ENCODE assay signal across 19 mouse cellular contexts in genomic region chr10:9912395-9912794, GRCm38 (mm10).
"Had no signal": no experiment of that assay in that cellular context is flagged by ENCODE, and none has a peak within 500 bp of the region (broad histone marks: within the 10 kb centered on the region; RNA-seq: fewer than 3 reads in every experiment).

No protein-coding gene starts in this region.

- H3K27me3 ChIP-seq: liver, embryonic 13.5 days; midbrain, embryonic 12.5 days; neural tube, embryonic 13.5 days; stomach, embryonic 15.5 days had no signal

- H3K27ac ChIP-seq: kidney, postnatal 0 days; layer of hippocampus, adult 2 months; left cerebral cortex, adult 2 months; liver, embryonic 13.5 days; midbrain, embryonic 12.5 days; neural tube, embryonic 13.5 days; stomach, embryonic 15.5 days had no signal

- H3K9me3 ChIP-seq: liver, embryonic 13.5 days; midbrain, embryonic 12.5 days; neural tube, embryonic 13.5 days; stomach, embryonic 15.5 days had no signal

- H3K4me1 ChIP-seq: liver, embryonic 13.5 days; midbrain, embryonic 12.5 days; neural tube, embryonic 13.5 days; stomach, embryonic 15.5 days had no signal

- H3K4me3 ChIP-seq: layer of hippocampus, adult 2 months; left cerebral cortex, adult 2 months; liver, embryonic 13.5 days; midbrain, embryonic 12.5 days; myocyte; neural tube, embryonic 13.5 days; stomach, embryonic 15.5 days had no signal

- H3K9ac ChIP-seq: liver, embryonic 13.5 days; midbrain, embryonic 12.5 days; neural tube, embryonic 13.5 days; stomach, embryonic 15.5 days had no signal

- DNase-seq: kidney, adult 2 months; kidney, postnatal 25 days; layer of hippocampus, adult 9-11 months; liver, embryonic 13.5 days; lung, adult 2 months; lung, postnatal 14 days; lung, postnatal 4 days; right cerebral cortex, postnatal 25 days; spleen, adult 18-20 months; thymus, adult 18-20 months; thymus, postnatal 36 days had no signal

- H3K36me3 ChIP-seq: liver, embryonic 13.5 days; midbrain, embryonic 12.5 days; neural tube, embryonic 13.5 days; stomach, embryonic 15.5 days had no signal

- ATAC-seq: midbrain, embryonic 16.5 days had no signal

- H3K4me2 ChIP-seq: liver, embryonic 13.5 days; midbrain, embryonic 12.5 days; neural tube, embryonic 13.5 days; stomach, embryonic 15.5 days had no signal
